Mouse (Mus musculus) embryonic fibroblast, embryonic 13.5 days (primary cell): Measurements from ENCODE around the gene Phldb1.

Experiments
- CTCF ChIP-seq: IDR thresholded peaks from 2 replicates; pipeline ENCODE4 v1.5.1; 2011; ENCODE audit warnings: mild to moderate bottlenecking, control low read depth, low read length, moderate library complexity, borderline replicate concordance; ENCODE audit not compliant: insufficient read depth
- POLR2A ChIP-seq: IDR thresholded peaks from 2 replicates; pipeline ENCODE4 v1.6.1; 2011; ENCODE audit warnings: low read depth, mild to moderate bottlenecking, control low read depth, low read length, moderate library complexity

GRCm38 (mm10) chr9:44740663-44741192 lies 5.7 kb upstream of the Phldb1 start:
- TF ChIP-seq POLR2A, result no peak
- no peak for TF ChIP-seq CTCF
